Mouse (Mus musculus) left cerebral cortex, postnatal 14 days (tissue): ENCODE measurements at regions not wholly inside any gene's neighbourhood (a gene's known extent, or its start where the extent isn't known, plus 50 kb on each side); places are given as distances from the start of the nearest gene placed in this dataset.
A peak's percentile ranks its signal among the peaks of the same experiment; 100 is the strongest.

Experiments
- DNase-seq, 2 experiments: peaks; one replicate each; pipeline ENCODE4 v3.0.0; 2021 to 2022; ENCODE audit warnings: low spot score in 2 of 2, mixed read lengths in 1 of 2
- intact Hi-C: fragments of 180-260 bp; cut with DNase I; formaldehyde crosslinking; loops from one replicate; pipeline ENCODE4 v1.15.1; 2025

- DNase-seq: no peak
- intact Hi-C loops: no loop called here
Measured at GRCm38 (mm10) chr9:120709146-120709655, 138.0 kb downstream of the Rpl14 start.

- intact Hi-C loops: no loop called here
- DNase-seq: no peak
Measured at GRCm38 (mm10) chr9:120712987-120713386, 141.7 kb downstream of the Rpl14 start.

DNA sequence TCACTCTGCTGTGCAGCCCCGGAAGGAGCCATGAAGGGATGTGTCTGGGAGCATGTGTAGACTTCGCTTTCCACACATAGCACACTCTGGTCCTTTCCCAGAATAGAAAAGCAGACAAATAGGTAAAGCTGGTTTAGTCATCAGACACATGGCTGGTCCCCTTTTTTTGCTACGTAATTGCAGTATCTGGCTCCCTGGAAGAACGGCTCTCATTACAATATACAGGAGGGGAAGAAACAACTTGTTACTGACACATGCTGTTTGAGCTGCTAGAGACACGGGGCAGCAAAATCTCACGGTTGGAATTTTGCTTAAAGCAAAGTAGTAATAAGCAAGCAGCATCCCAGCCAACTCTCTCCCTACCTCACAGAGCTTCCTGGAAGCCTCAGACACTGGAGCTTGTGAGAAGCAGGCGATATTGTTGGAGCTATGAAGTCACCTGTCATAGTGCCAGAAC, 144.4 kb downstream of the Rpl14 start:
- DNase-seq: peak; percentile 34 to 75
- intact Hi-C loops: no loop called here

GRCm38 (mm10) chr9:120718812-120719211, 147.6 kb downstream of the Rpl14 start:
- DNase-seq: no peak
- intact Hi-C loops: no loop called here

GRCm38 (mm10) chr9:120721451-120722123, 150.3 kb downstream of the Rpl14 start:
- no peak for DNase-seq
- intact Hi-C loops: no loop called here

DNA sequence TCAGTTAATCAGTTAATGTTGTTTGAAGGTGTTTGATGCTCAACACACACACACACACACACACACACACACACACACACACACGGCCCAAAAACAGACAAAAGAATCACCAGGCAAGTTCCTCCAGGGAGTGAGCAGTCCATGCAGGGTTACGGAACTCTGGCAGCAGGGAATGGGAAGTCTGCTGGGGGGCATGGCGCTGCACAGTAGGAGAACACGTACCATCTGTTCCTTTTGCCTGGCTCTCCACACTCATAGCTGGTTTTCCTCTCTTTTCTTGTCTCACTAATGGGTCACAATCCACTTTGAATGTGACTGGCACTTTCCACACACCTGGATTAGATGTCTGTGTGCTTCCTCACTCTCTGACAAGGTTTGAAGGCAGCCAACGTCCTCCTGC, 151.8 kb downstream of the Rpl14 start:
- DNase-seq: no peak
- intact Hi-C loops: no loop called here

DNA sequence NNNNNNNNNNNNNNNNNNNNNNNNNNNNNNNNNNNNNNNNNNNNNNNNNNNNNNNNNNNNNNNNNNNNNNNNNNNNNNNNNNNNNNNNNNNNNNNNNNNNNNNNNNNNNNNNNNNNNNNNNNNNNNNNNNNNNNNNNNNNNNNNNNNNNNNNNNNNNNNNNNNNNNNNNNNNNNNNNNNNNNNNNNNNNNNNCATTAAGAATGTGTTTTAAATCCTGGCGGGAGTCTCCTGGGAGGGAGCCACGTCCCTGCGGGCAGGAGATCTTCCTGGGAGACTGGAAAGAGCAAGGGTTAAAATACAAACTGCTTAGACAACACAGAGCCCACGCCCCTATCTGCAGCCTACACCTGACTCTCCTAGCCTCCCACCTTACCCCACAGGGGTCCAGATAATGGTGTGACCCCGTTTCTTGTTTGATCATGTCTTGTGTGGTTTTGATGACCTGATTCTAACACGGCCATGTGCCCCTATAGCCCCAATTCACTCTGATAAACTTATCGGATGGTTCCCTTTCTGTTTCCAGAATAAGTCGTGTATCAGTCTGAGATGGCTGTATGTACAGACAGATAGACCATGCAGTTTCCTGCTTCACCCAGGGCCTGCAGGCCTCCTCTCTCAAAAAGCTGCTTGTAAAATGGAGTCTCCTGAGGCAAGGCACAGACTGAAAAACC, 160.8 kb downstream of the Rpl14 start:
- DNase-seq: no peak
- intact Hi-C loops: no loop called here

DNA sequence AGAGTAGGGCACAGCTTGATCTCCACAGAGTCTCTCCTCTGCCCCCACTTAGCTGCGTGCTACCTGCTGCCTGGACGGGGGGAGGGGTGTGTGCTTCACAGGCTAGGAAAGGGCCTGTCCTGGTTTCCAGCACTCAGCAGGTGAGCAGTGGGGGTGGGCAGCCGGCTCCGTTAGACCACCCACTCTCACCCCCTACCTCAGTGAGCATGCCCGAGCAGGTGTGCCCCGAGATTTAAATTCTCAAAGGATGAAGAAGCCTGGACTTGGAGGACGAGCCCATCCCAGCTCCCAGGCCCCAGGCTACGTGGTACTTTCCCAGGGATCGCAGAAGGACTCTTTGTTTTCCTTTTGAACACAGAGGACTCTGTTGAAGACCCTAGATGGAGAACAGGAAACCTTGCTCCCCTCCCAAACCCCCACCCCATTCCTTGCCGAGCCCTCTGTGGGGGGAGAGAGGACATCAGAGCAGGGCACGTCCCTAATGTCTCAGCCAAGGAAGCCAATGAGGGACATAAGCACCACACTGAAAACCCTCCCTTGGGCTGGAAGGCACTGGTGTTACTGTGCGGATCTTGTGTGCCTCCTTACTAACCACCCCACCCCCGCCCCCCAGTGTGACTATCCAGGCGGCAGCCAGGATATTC, 161.5 kb downstream of the Rpl14 start:
- intact Hi-C loops: no loop called here
- no peak for DNase-seq

- intact Hi-C loops: no loop called here
- peak in 1 of 2 experiments; percentile 17 for DNase-seq
Measured at GRCm38 (mm10) chr9:120733681-120734465, 162.6 kb downstream of the Rpl14 start.

DNA sequence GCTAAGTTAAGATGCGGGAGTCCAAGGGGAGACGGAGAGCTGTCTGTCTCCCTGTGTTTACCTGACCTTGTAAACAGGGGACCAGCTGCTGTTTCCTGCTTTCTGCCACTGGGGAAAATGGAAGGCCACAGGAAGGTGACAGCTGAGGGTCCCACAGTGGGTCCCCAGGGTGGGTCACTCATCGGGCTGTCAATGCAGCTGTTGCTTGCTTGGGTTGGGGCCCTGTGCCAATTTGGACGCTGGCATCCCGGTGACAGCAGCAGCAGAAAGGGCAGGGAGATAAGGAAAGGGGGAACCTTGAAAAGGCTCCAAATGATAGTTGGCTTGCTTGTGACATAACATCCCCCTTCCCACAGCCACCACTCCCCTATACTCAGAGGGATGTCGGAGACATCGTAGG, 164.0 kb downstream of the Rpl14 start:
- DNase-seq: no peak
- intact Hi-C loops: no loop called here

- DNase-seq: no peak
- intact Hi-C loops: no loop called here
Measured at GRCm38 (mm10) chr9:120737956-120738355, 166.7 kb downstream of the Rpl14 start.

GRCm38 (mm10) chr9:120739199-120739952, 168.1 kb downstream of the Rpl14 start:
- DNase-seq: peak; percentile 48 to 53
- intact Hi-C loops: no loop called here

GRCm38 (mm10) chr9:120739953-120740524, 168.8 kb downstream of the Rpl14 start:
- no peak for DNase-seq
- intact Hi-C loops: no loop called here

- intact Hi-C loops: no loop called here
- no peak for DNase-seq
Measured at GRCm38 (mm10) chr9:120741521-120741920, 170.3 kb downstream of the Rpl14 start.

- intact Hi-C loops: no loop called here
- DNase-seq: no peak
Measured at GRCm38 (mm10) chr9:120743455-120743854, 172.2 kb downstream of the Rpl14 start.

- no peak for DNase-seq
- intact Hi-C loops: no loop called here
Measured at GRCm38 (mm10) chr9:120745674-120746073, 174.4 kb downstream of the Rpl14 start.

DNA sequence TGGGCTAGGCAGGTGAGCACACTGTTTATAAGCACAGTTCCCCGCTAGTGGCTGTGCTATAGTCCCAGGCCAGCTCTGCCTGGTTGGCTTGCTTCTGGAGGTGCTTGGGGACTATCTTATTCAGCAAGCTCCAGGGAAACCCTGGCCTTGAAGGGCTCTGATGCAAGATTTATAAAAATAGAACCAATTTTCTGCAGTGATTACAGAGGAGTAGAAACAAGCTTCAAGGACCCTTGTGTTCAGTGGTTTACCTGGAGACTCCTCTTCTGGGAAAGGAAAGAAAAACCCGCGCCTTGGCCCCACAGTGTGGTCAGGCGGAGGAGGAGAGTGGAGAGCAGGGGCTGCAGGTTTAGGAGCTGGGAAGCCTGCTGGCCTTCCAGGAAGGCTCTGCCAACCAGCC, 178.2 kb upstream of the Ctnnb1 start:
- DNase-seq: no peak
- intact Hi-C loops: no loop called here

- peak in 1 of 2 experiments; percentile 47 for DNase-seq
- intact Hi-C loops: no loop called here
Measured at GRCm38 (mm10) chr9:120751686-120752484, 177.1 kb upstream of the Ctnnb1 start.
